Mouse (Mus musculus): ENCODE measurements around the gene Hadh. TPM values are rescaled to one million over a fixed set of nuclear protein-coding genes. Genes with fewer than 3 reads are reported as not detected.

Hadh gene
- total RNA-seq, 2 experiments from 2014 or later = 27.1 to 30.9 TPM

Other genes with a start within 250 kb of the Hadh start
- 1 to 10 TPM; 9.0 to 9.4 TPM for gene Lef1, start 161.6 kb downstream of the Hadh start, total RNA-seq (2021)
- gene Cyp2u1, start 31.1 kb upstream of the Hadh start, total RNA-seq (2021) = 10 to 100 TPM; 15.1 to 15.3 TPM
- 1 to 10 TPM; 4.3 to 6.0 TPM for gene Sgms2, start 219.3 kb upstream of the Hadh start, total RNA-seq (2021)